Mouse (Mus musculus): ENCODE data around the gene Ube3a. TPM values are rescaled to one million over a fixed set of nuclear protein-coding genes. Genes with fewer than 3 reads are reported as not detected.
A peak's percentile ranks its signal among the peaks of the same experiment; 100 is the strongest.

Gene Ube3a
- polyA plus RNA-seq, 1 experiment from 2014 or later = 141 TPM

DNA sequence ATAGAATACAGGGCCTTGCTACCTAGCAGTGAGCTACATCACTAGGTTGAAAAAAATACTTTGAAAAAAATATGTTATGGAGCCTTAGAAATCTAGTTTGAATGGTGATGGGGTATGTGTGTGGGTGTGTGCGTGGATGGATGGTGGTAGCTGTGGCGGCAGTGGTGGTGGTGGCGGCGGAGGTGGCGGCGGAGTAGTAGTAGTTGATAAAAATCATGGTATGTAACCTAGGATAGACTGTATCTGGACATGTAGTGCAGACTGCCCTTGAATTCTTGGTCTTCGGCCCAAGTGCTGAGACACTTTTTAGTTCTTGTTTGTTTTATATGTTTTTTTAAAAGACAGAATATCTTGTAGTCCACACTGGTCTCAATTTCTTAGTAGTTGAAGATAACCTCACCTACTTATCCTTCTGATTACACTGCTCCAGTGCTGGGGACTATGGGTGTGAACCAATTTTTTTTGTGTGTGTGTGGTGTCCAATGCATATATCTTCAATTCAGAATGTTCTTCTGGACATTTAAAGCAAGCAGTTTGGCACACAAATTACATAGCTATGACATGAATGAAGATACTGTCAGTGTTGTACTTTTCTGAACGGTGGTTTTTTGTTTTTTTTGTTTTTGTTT lies 6.3 kb downstream of the Ube3a start:
- ATAC-seq = no peak
- no peaks in the 10 kb centered on the region for H3K9me3 ChIP-seq (replicated peaks; ENCODE audit: control insufficient read depth, low read length)
- WGBS = 97% methylated on average over 8 of the region's 8 CpGs
- no peak overlapping the region for H3K9ac ChIP-seq (ENCODE audit: low read length)
- no peak overlapping the region for H3K4me2 ChIP-seq (ENCODE audit: low read length)
- H3K4me1 ChIP-seq (ENCODE audit: control insufficient read depth, insufficient read depth, low read length) = peaks cover 14% of the 10 kb centered on the region
- H3K27ac ChIP-seq (ENCODE audit: low read depth, low read length) = no peak overlapping the region
- DNase-seq (ENCODE audit: low spot score) = no peak
- no peaks in the 10 kb centered on the region for H3K27me3 ChIP-seq (replicated peaks; ENCODE audit: control insufficient read depth, insufficient read depth, low read length)
- H3K4me3 ChIP-seq (ENCODE audit: low read depth, low read length) = no peak overlapping the region
- H3K36me3 ChIP-seq (ENCODE audit: control insufficient read depth, insufficient read depth, low read length) = no peaks in the 10 kb centered on the region

DNA sequence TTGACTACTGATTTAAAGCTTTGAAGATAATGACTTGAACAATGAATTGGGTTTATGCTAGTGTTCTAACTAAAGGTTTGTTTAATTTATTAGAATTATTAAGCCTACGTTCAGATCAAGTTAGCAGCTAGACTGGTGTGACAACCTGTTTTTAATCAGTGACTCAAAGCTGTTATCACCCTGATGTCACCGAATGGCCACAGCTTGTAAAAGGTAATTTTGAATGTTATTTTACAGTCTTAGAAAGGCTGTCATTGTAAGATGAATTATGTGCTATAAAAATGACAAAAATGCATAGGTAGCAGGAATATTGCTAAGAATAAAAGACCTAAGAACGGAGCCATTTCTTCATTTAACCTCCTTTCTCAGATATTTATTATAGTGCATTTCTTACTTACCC lies 14.7 kb downstream of the Ube3a start:
- DNase-seq (ENCODE audit: low spot score) (no peak), ATAC-seq (no peak)
- H3K9ac ChIP-seq (ENCODE audit: low read length) = no peak overlapping the region
- H3K27me3 ChIP-seq (replicated peaks; ENCODE audit: control insufficient read depth, insufficient read depth, low read length) = no peaks in the 10 kb centered on the region
- H3K4me3 ChIP-seq (ENCODE audit: low read depth, low read length) = no peak overlapping the region
- 80% methylated on average over 3 of the region's 3 CpGs for WGBS
- H3K4me1 ChIP-seq (ENCODE audit: control insufficient read depth, insufficient read depth, low read length) = no peaks in the 10 kb centered on the region
- no peak overlapping the region for H3K4me2 ChIP-seq (ENCODE audit: low read length)
- no peak overlapping the region for H3K27ac ChIP-seq (ENCODE audit: low read depth, low read length)
- peaks cover 5% of the 10 kb centered on the region for H3K36me3 ChIP-seq (ENCODE audit: control insufficient read depth, insufficient read depth, low read length)
- H3K9me3 ChIP-seq (replicated peaks; ENCODE audit: control insufficient read depth, low read length) = no peaks in the 10 kb centered on the region

DNA sequence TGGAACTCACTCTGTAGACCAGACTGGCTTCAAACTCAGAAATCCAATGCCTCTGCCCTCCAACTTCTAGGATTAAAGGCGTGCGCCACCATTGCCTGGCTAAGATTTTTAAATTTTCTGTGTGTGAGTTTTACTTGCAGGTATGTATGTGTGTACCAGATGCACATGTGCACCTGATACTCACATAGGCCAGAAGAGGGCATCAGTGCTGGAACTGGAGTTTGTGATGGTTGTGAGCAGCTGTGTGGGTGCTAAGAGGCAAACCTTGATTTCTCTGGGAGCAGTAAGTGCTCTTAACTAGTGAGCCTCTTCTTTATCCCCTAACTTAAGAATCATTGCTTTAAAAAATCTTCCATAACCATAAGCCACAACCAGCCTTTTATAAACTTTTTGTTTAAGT lies 17.0 kb downstream of the Ube3a start:
- no peak for DNase-seq (ENCODE audit: low spot score)
- WGBS = 96% methylated on average over 2 of the region's 2 CpGs
- H3K9ac ChIP-seq (ENCODE audit: low read length) = no peak overlapping the region
- H3K4me2 ChIP-seq (ENCODE audit: low read length) = no peak overlapping the region
- ATAC-seq = no peak
- no peak overlapping the region for H3K4me3 ChIP-seq (ENCODE audit: low read depth, low read length)
- H3K4me1 ChIP-seq (ENCODE audit: control insufficient read depth, insufficient read depth, low read length) = no peaks in the 10 kb centered on the region
- no peaks in the 10 kb centered on the region for H3K9me3 ChIP-seq (replicated peaks; ENCODE audit: control insufficient read depth, low read length)
- H3K27ac ChIP-seq (ENCODE audit: low read depth, low read length) = no peak overlapping the region
- H3K27me3 ChIP-seq (replicated peaks; ENCODE audit: control insufficient read depth, insufficient read depth, low read length) = no peaks in the 10 kb centered on the region
- peaks cover 8% of the 10 kb centered on the region for H3K36me3 ChIP-seq (ENCODE audit: control insufficient read depth, insufficient read depth, low read length)

DNA sequence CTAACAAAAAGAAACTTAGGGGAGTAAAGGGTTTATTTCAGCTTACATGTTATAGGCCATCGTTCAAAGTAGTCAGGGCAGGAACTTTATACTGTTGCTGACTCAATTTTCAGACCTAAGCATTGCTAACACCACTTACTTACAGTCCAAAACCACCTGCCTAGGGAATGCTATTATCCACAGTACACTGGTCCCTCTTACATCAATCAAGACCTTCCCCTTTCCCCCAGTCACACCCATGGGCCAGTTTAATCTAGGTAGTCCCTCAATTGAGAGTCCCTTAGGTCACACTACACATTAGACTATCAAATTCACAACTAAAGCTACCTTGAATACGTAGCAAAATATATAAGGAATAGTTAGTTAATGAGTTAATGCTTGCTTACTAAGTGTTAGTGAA lies 24.8 kb downstream of the Ube3a start:
- no peak overlapping the region for H3K9ac ChIP-seq (ENCODE audit: low read length)
- no peak for DNase-seq (ENCODE audit: low spot score)
- H3K36me3 ChIP-seq (ENCODE audit: control insufficient read depth, insufficient read depth, low read length) = peaks cover 22% of the 10 kb centered on the region; the same call in 1 of the 2 replicates
- H3K4me1 ChIP-seq (ENCODE audit: control insufficient read depth, insufficient read depth, low read length) = no peaks in the 10 kb centered on the region
- no peak for ATAC-seq
- H3K27me3 ChIP-seq (replicated peaks; ENCODE audit: control insufficient read depth, insufficient read depth, low read length) = no peaks in the 10 kb centered on the region
- H3K27ac ChIP-seq (ENCODE audit: low read depth, low read length) = no peak overlapping the region
- WGBS = 94% methylated on average over 2 of the region's 2 CpGs
- peaks cover 11% of the 10 kb centered on the region; the same call in 1 of the 2 replicates for H3K9me3 ChIP-seq (replicated peaks; ENCODE audit: control insufficient read depth, low read length)
- no peak overlapping the region for H3K4me3 ChIP-seq (ENCODE audit: low read depth, low read length)
- H3K4me2 ChIP-seq (ENCODE audit: low read length) = no peak overlapping the region

DNA sequence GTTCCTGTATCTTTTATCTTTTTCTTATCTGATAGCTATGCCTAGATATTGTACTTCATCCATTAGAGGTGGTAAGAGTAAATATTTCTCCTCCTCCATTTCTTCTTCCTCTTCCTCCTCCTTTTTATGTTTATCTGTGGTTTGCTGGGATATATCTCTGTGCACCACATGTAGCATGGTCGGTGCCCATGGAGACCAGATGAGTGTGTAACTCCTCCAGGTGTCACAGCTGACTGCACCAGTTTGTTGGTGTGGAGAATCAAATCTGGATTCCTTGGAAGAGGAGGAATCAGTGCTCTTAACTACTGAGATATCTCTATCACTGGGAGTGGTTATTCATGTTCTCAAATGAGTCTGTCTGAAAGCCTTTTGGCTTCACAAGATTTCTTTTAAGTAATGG lies 37.0 kb downstream of the Ube3a start:
- H3K4me3 ChIP-seq (ENCODE audit: low read depth, low read length) = no peak overlapping the region
- no peaks in the 10 kb centered on the region for H3K4me1 ChIP-seq (ENCODE audit: control insufficient read depth, insufficient read depth, low read length)
- no peaks in the 10 kb centered on the region for H3K27me3 ChIP-seq (replicated peaks; ENCODE audit: control insufficient read depth, insufficient read depth, low read length)
- no peak overlapping the region for H3K9ac ChIP-seq (ENCODE audit: low read length)
- DNase-seq (ENCODE audit: low spot score) = no peak
- H3K27ac ChIP-seq (ENCODE audit: low read depth, low read length) = no peak overlapping the region
- ATAC-seq = no peak
- no peak overlapping the region for H3K4me2 ChIP-seq (ENCODE audit: low read length)
- H3K36me3 ChIP-seq (ENCODE audit: control insufficient read depth, insufficient read depth, low read length) = no peaks in the 10 kb centered on the region
- 97% methylated on average over 1 of the region's 1 CpGs for WGBS
- H3K9me3 ChIP-seq (replicated peaks; ENCODE audit: control insufficient read depth, low read length) = no peaks in the 10 kb centered on the region

DNA sequence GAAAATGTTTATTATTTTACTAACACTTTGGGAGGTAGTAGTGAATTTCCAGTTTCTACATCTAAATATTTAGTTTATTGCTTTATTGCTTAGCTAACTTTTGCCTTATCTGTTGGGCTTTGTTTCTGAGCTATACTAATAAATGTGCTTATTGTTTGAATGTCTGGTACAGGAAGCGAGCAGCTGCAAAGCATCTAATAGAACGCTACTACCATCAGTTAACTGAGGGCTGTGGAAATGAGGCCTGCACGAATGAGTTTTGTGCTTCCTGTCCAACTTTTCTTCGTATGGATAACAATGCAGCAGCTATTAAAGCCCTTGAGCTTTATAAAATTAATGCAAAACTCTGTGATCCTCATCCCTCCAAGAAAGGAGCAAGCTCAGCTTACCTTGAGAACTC lies 43.2 kb downstream of the Ube3a start:
- Histone ChIP-seq H3K36me3 (ENCODE audit: control insufficient read depth, insufficient read depth, low read length) (peaks cover 11% of the 10 kb centered on the region; the same call in 1 of the 2 replicates), H3K4me2 (ENCODE audit: low read length) (no peak overlapping the region), H3K27ac (ENCODE audit: low read depth, low read length) (no peak overlapping the region), H3K27me3 (replicated peaks; ENCODE audit: control insufficient read depth, insufficient read depth, low read length) (no peaks in the 10 kb centered on the region), H3K9ac (ENCODE audit: low read length) (no peak overlapping the region), H3K4me1 (ENCODE audit: control insufficient read depth, insufficient read depth, low read length) (no peaks in the 10 kb centered on the region), H3K4me3 (ENCODE audit: low read depth, low read length) (no peak overlapping the region), H3K9me3 (replicated peaks; ENCODE audit: control insufficient read depth, low read length) (no peaks in the 10 kb centered on the region)
- no peak for DNase-seq (ENCODE audit: low spot score)
- ATAC-seq = no peak
- 78% methylated on average over 4 of the region's 4 CpGs for WGBS

DNA sequence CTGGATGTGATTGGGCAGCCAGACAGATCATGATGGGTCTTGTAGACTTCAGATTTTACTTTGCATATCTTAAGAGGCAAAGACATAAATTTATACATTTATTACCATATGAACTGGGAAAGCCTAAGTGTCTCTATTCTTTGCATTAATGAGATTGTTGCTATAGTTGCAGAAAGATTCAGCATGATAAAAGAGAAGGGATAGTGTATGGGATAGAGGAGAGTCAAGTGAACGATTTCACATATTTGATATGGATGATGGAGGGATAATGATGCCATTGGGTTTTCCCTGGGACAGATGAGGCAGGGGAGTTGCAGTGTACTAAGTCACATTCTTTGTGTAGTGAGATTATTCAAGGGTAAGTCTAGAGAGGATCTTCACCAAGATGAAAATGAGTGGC lies 84.0 kb downstream of the Ube3a start:
- no peak overlapping the region for H3K27ac ChIP-seq (ENCODE audit: low read depth, low read length)
- H3K9ac ChIP-seq (ENCODE audit: low read length) = no peak overlapping the region
- DNase-seq (ENCODE audit: low spot score) (no peak), ATAC-seq (peak; percentile 26; the same call in 1 of the 2 replicates)
- 0 out of 2 replicates have a peak, but pooled peaks cover 2% of the 10 kb centered on the region for H3K36me3 ChIP-seq (ENCODE audit: control insufficient read depth, insufficient read depth, low read length)
- no peaks in the 10 kb centered on the region for H3K9me3 ChIP-seq (replicated peaks; ENCODE audit: control insufficient read depth, low read length)
- H3K27me3 ChIP-seq (replicated peaks; ENCODE audit: control insufficient read depth, insufficient read depth, low read length) = no peaks in the 10 kb centered on the region
- no peak overlapping the region for H3K4me3 ChIP-seq (ENCODE audit: low read depth, low read length)
- WGBS = 68% methylated on average over 1 of the region's 1 CpGs
- H3K4me1 ChIP-seq (ENCODE audit: control insufficient read depth, insufficient read depth, low read length) = no peaks in the 10 kb centered on the region
- no peak overlapping the region for H3K4me2 ChIP-seq (ENCODE audit: low read length)

DNA sequence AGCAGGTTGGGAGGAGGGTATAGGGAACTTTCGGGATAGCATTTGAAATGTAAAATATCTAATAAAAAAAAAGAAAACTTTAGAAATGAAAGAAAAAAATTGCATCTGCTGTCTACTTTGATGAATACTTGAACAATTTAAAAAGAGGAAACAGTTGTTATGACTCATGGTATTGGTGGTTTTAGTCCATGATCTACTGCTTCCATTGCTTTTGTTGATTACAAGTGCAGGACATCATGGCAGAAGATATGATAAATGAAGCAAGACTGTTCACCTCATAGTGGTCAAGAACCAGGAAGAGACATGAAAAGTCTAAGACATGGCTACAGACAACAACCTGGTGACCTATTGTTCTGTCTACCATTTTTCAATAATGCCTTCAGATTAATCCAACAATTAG lies 94.2 kb downstream of the Ube3a start:
- no peaks in the 10 kb centered on the region for H3K4me1 ChIP-seq (ENCODE audit: control insufficient read depth, insufficient read depth, low read length)
- no peaks in the 10 kb centered on the region for H3K9me3 ChIP-seq (replicated peaks; ENCODE audit: control insufficient read depth, low read length)
- ATAC-seq = no peak
- no peaks in the 10 kb centered on the region for H3K36me3 ChIP-seq (ENCODE audit: control insufficient read depth, insufficient read depth, low read length)
- 91% methylated on average over 1 of the region's 1 CpGs for WGBS
- H3K27ac ChIP-seq (ENCODE audit: low read depth, low read length) = no peak overlapping the region
- no peak overlapping the region for H3K4me3 ChIP-seq (ENCODE audit: low read depth, low read length)
- no peak for DNase-seq (ENCODE audit: low spot score)
- no peak overlapping the region for H3K9ac ChIP-seq (ENCODE audit: low read length)
- no peak overlapping the region for H3K4me2 ChIP-seq (ENCODE audit: low read length)
- H3K27me3 ChIP-seq (replicated peaks; ENCODE audit: control insufficient read depth, insufficient read depth, low read length) = no peaks in the 10 kb centered on the region
